Mouse (Mus musculus): ENCODE results near the gene Psap.

DNA sequence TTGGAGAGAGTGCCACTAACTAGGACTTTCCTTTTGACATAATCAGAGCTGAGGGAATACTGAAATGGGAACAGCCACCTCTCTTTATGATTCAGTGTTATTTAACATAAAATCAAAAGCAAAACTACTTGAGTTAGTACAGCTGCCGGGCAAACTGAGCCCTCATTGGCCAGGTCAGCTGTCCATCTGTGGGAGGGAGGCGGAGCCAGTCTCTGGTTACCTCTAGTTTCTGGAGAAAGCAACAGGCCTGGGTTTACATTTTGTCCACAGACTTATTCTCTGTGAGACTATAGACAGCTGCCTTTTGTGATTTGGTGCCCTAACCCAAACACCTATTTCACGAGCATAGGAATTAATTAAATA, 73.4 kb downstream of the Psap start:
- no peak for TF ChIP-seq CTCF (IDR thresholded peaks at IDR 0.05; ENCODE audit: low read depth, low read length)
- TF ChIP-seq GATA1 (IDR thresholded peaks at IDR 0.05; ENCODE audit: borderline replicate concordance, low read length), result no peak
